Mouse (Mus musculus): ENCODE measurements at regions not wholly inside any gene's neighbourhood (a gene's known extent, or its start where the extent isn't known, plus 50 kb on each side); places are given as distances from the start of the nearest gene placed in this dataset.

- no peak overlapping the region for H3K27ac ChIP-seq
- no peak overlapping the region for H3K4me3 ChIP-seq
- no peak for TF ChIP-seq CTCF (IDR thresholded peaks at IDR 0.05)
- intact Hi-C loops (cut with DNase I), result no loop called here
- DNase-seq, result no peak
Observed at GRCm38 (mm10) chr6:36058206-36058605, 329.7 kb upstream of the Chrm2 start.

GRCm38 (mm10) chr6:36060411-36060810 lies 327.5 kb upstream of the Chrm2 start:
- no peak overlapping the region for H3K4me3 ChIP-seq
- H3K27ac ChIP-seq, result no peak overlapping the region
- no peak for TF ChIP-seq CTCF (IDR thresholded peaks at IDR 0.05)
- intact Hi-C loops (cut with DNase I), result no loop called here
- DNase-seq, result no peak

GRCm38 (mm10) chr6:36064919-36065318 lies 323.0 kb upstream of the Chrm2 start:
- no peak for DNase-seq
- intact Hi-C loops (cut with DNase I), result no loop called here

GRCm38 (mm10) chr6:36068690-36069089 lies 319.2 kb upstream of the Chrm2 start:
- intact Hi-C loops (cut with DNase I), result no loop called here
- no peak for DNase-seq
- H3K27ac ChIP-seq, result no peak overlapping the region
- no peak overlapping the region for H3K4me3 ChIP-seq
- no peak for TF ChIP-seq CTCF (IDR thresholded peaks at IDR 0.05)

More at GRCm38 (mm10) chr6:36064919-36065318, 323.0 kb upstream of the Chrm2 start:
- TF ChIP-seq CTCF (IDR thresholded peaks at IDR 0.05), result no peak
- no peak overlapping the region for H3K4me3 ChIP-seq
- no peak overlapping the region for H3K27ac ChIP-seq

- H3K27ac ChIP-seq, result no peak overlapping the region
- intact Hi-C loops (cut with DNase I), result no loop called here
- H3K4me3 ChIP-seq, result no peak overlapping the region
- TF ChIP-seq CTCF (IDR thresholded peaks at IDR 0.05), result no peak
- no peak for DNase-seq
Observed at GRCm38 (mm10) chr6:36079559-36079958, 308.3 kb upstream of the Chrm2 start.

- intact Hi-C loops (cut with DNase I), result no loop called here
- H3K4me3 ChIP-seq, result no peak overlapping the region
- no peak overlapping the region for H3K27ac ChIP-seq
- no peak for DNase-seq
- TF ChIP-seq CTCF (IDR thresholded peaks at IDR 0.05), result no peak
Observed at GRCm38 (mm10) chr6:36093584-36093983, 294.3 kb upstream of the Chrm2 start.

- Histone ChIP-seq H3K27ac (no peak overlapping the region), H3K4me3 (no peak overlapping the region)
- no peak for DNase-seq
- intact Hi-C loops (cut with DNase I), result no loop called here
- TF ChIP-seq CTCF (IDR thresholded peaks at IDR 0.05), result no peak
Observed at GRCm38 (mm10) chr6:36094075-36094474, 293.8 kb upstream of the Chrm2 start.

- TF ChIP-seq CTCF (IDR thresholded peaks at IDR 0.05), result no peak
- no peak for DNase-seq
- Histone ChIP-seq H3K27ac (no peak overlapping the region), H3K4me3 (no peak overlapping the region)
- intact Hi-C loops (cut with DNase I), result no loop called here
Observed at GRCm38 (mm10) chr6:36097391-36097790, 290.5 kb upstream of the Chrm2 start.

- Histone ChIP-seq H3K4me3 (no peak overlapping the region), H3K27ac (no peak overlapping the region)
- DNase-seq, result no peak
- intact Hi-C loops (cut with DNase I), result no loop called here
- no peak for TF ChIP-seq CTCF (IDR thresholded peaks at IDR 0.05)
Observed at GRCm38 (mm10) chr6:36098179-36098578, 289.7 kb upstream of the Chrm2 start.

- intact Hi-C loops (cut with DNase I), result no loop called here
- no peak overlapping the region for H3K4me3 ChIP-seq
- TF ChIP-seq CTCF (IDR thresholded peaks at IDR 0.05), result no peak
- H3K27ac ChIP-seq, result no peak overlapping the region
- no peak for DNase-seq
Observed at GRCm38 (mm10) chr6:36108830-36109229, 279.1 kb upstream of the Chrm2 start.

GRCm38 (mm10) chr6:36137223-36137622 lies 250.7 kb upstream of the Chrm2 start:
- intact Hi-C loops (cut with DNase I), result no loop called here
- no peak for DNase-seq

GRCm38 (mm10) chr6:36147267-36147666 lies 240.6 kb upstream of the Chrm2 start:
- intact Hi-C loops (cut with DNase I), result no loop called here
- Histone ChIP-seq H3K4me3 (no peak overlapping the region), H3K27ac (no peak overlapping the region)
- TF ChIP-seq CTCF (IDR thresholded peaks at IDR 0.05), result no peak
- DNase-seq, result no peak

More at GRCm38 (mm10) chr6:36137223-36137622, 250.7 kb upstream of the Chrm2 start:
- Histone ChIP-seq H3K4me3 (no peak overlapping the region), H3K27ac (no peak overlapping the region)
- TF ChIP-seq CTCF (IDR thresholded peaks at IDR 0.05), result no peak

GRCm38 (mm10) chr6:36174514-36174913 lies 213.4 kb upstream of the Chrm2 start:
- no peak overlapping the region for H3K27ac ChIP-seq
- H3K4me3 ChIP-seq, result no peak overlapping the region
- no peak for TF ChIP-seq CTCF (IDR thresholded peaks at IDR 0.05)
- no peak for DNase-seq
- intact Hi-C loops (cut with DNase I), result no loop called here

- DNase-seq, result no peak
Observed at GRCm38 (mm10) chr6:36175112-36175511, 212.8 kb upstream of the Chrm2 start.

GRCm38 (mm10) chr6:36179895-36180294 lies 208.0 kb upstream of the Chrm2 start:
- no peak for DNase-seq
- intact Hi-C loops (cut with DNase I), result no loop called here
- TF ChIP-seq CTCF (IDR thresholded peaks at IDR 0.05), result no peak
- Histone ChIP-seq H3K27ac (no peak overlapping the region), H3K4me3 (no peak overlapping the region)

More at GRCm38 (mm10) chr6:36175112-36175511, 212.8 kb upstream of the Chrm2 start:
- intact Hi-C loops (cut with DNase I), result no loop called here
- Histone ChIP-seq H3K27ac (no peak overlapping the region), H3K4me3 (no peak overlapping the region)
- TF ChIP-seq CTCF (IDR thresholded peaks at IDR 0.05), result no peak

All from gastrocnemius, adult 2 months (tissue).